Mouse (Mus musculus) midbrain, embryonic 14.5 days (tissue): ENCODE results near the gene Dhx29. TPM values are rescaled to one million over a fixed set of nuclear protein-coding genes. Genes with fewer than 3 reads are reported as not detected.

Experiments used
- ATAC-seq: fragments of 200-750 bp; cut with Nextera tagmentation; 2 replicates; pipeline ENCODE4 v1.8.0; 2017; ENCODE audit warnings: moderate number of reproducible peaks, moderate library complexity; ENCODE audit not compliant: low FRiP score, low TSS enrichment
- DNase-seq: peaks from one replicate; pipeline ENCODE4 v3.0.0-alpha.2; 2015
- H3K27ac ChIP-seq: fragments of 300-500 bp; sonication (generic); replicated peaks from 2 replicates; pipeline ENCODE4 v1.5.1; 2014; ENCODE audit warnings: mild to moderate bottlenecking, low read depth, low read length, moderate library complexity
- H3K27me3 ChIP-seq: fragments of 300-500 bp; sonication (generic); 2 replicates; pipeline ENCODE4 v1.6.1; 2014; ENCODE audit warnings: low read length, control low read depth, mixed read lengths; ENCODE audit not compliant: control insufficient read depth, insufficient read depth
- H3K36me3 ChIP-seq: fragments of 300-500 bp; sonication (generic); 2 replicates; pipeline ENCODE4 v1.6.1; 2014; ENCODE audit warnings: low read length, control low read depth; ENCODE audit not compliant: control insufficient read depth, insufficient read depth
- H3K4me1 ChIP-seq: fragments of 300-500 bp; sonication (generic); 2 replicates; pipeline ENCODE4 v1.6.1; 2014; ENCODE audit warnings: mild to moderate bottlenecking, antibody characterized with exemption, low read length, control low read depth; ENCODE audit not compliant: control insufficient read depth, insufficient read depth
- H3K4me2 ChIP-seq: fragments of 300-500 bp; sonication (generic); 2 replicates; pipeline ENCODE4 v1.6.1; 2014; ENCODE audit warnings: mild to moderate bottlenecking, low read length, moderate library complexity
- H3K4me3 ChIP-seq: fragments of 300-500 bp; sonication (generic); replicated peaks from 2 replicates; pipeline ENCODE4 v1.5.1; 2014; ENCODE audit warnings: low read depth, low read length
- H3K9ac ChIP-seq: fragments of 300-500 bp; sonication (generic); replicated peaks from 2 replicates; pipeline ENCODE4 v1.6.1; 2014; ENCODE audit warnings: mild to moderate bottlenecking, low read length, moderate library complexity
- H3K9me3 ChIP-seq: fragments of 300-500 bp; sonication (generic); 2 replicates; pipeline ENCODE4 v1.6.1; 2016; ENCODE audit warnings: low read length, control low read depth, mixed read lengths; ENCODE audit not compliant: control insufficient read depth
- WGBS: fragments of 180-500 bp; shearing (Covaris S2); extraction: QIAGEN DNeasy Blood & Tissue Kit; methylation state at CpG from one replicate; pipeline ENCODE4 v1.1.7; 2014; 5-methylcytosine and 5-hydroxymethylcytosine counted together
- polyA plus RNA-seq: library from polyadenylated mRNA; unstranded; fragments of >200 nt; fragmentation: Nextera tagmentation; extraction: Ambion mirVana; gene quantifications from 2 replicates; pipeline ENCODE4 v1.2.1, GENCODE M21; 2014

Dhx29 gene
- polyA plus RNA-seq, 1 experiment from 2014 or later, result 30.9 TPM

- ATAC-seq (no peak), DNase-seq (no peak)
Observed at GRCm38 (mm10) chr13:112964421-112964820, 37.2 kb downstream of the Dhx29 start.

DNA sequence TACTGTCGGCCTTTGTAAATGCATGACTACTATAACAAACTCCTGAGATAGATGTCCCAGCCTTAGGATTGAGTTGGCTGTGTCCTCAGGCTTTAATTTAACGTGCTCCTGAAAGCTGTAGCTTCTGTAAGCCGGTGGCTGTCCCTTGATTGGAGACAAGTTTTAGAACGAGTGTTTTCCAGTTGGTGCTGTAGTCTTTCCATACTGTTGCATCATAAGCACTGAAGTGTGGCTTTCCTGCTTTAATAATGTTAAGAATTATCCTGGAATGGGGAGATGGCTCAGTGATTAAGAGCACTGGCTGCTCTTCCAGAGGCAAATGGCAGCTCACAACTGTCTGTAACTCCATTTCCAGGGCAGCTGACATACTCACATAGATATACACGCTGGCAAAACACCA is 40.0 kb downstream of the Dhx29 start:
- Histone ChIP-seq H3K27me3 (no peaks in the 10 kb centered on the region), H3K27ac (no peak overlapping the region), H3K4me2 (no peak overlapping the region), H3K9ac (no peak overlapping the region), H3K36me3 (peaks cover 68% of the 10 kb centered on the region), H3K4me3 (no peak overlapping the region), H3K9me3 (no peaks in the 10 kb centered on the region), H3K4me1 (no peaks in the 10 kb centered on the region)
- 93% methylated on average over 5 of the region's 5 CpGs for WGBS
- no peak for DNase-seq
- no peak for ATAC-seq

More at GRCm38 (mm10) chr13:112964421-112964820, 37.2 kb downstream of the Dhx29 start:
- Histone ChIP-seq H3K36me3 (peaks cover 90% of the 10 kb centered on the region), H3K4me1 (no peaks in the 10 kb centered on the region), H3K4me2 (no peak overlapping the region), H3K4me3 (no peak overlapping the region), H3K27me3 (no peaks in the 10 kb centered on the region), H3K9me3 (no peaks in the 10 kb centered on the region), H3K9ac (no peak overlapping the region), H3K27ac (no peak overlapping the region)
- 92% methylated on average over 12 of the region's 12 CpGs for WGBS

GRCm38 (mm10) chr13:112976720-112977119 is 49.5 kb downstream of the Dhx29 start:
- Histone ChIP-seq H3K4me3 (no peak overlapping the region), H3K4me2 (no peak overlapping the region), H3K9ac (no peak overlapping the region), H3K36me3 (no peaks in the 10 kb centered on the region), H3K9me3 (no peaks in the 10 kb centered on the region), H3K4me1 (no peaks in the 10 kb centered on the region), H3K27me3 (no peaks in the 10 kb centered on the region), H3K27ac (no peak overlapping the region)
- 45% methylated on average over 10 of the region's 10 CpGs for WGBS
- ATAC-seq, result no peak
- DNase-seq, result no peak

GRCm38 (mm10) chr13:112985605-112986450 is 58.6 kb downstream of the Dhx29 start:
- ATAC-seq, result peak; percentile 46; the same call in 1 of the 2 replicates
- H3K27me3 ChIP-seq, result peaks cover 54% of the 10 kb centered on the region
- peak; percentile 55 for DNase-seq
- H3K36me3 ChIP-seq, result no peaks in the 10 kb centered on the region
- peak overlapping the region; percentile 98 for H3K4me2 ChIP-seq
- peak overlapping the region; percentile 51; the same call in 1 of the 2 replicates for H3K4me3 ChIP-seq
- no peaks in the 10 kb centered on the region for H3K9me3 ChIP-seq
- H3K9ac ChIP-seq, result no peak overlapping the region
- peaks cover 29% of the 10 kb centered on the region for H3K4me1 ChIP-seq
- no peak overlapping the region for H3K27ac ChIP-seq
- 4% methylated on average over 18 of the region's 18 CpGs for WGBS

GRCm38 (mm10) chr13:112986451-112986950 is 59.2 kb downstream of the Dhx29 start:
- Histone ChIP-seq H3K4me1 (peaks cover 29% of the 10 kb centered on the region), H3K9ac (no peak overlapping the region), H3K27me3 (peaks cover 60% of the 10 kb centered on the region), H3K36me3 (no peaks in the 10 kb centered on the region), H3K9me3 (no peaks in the 10 kb centered on the region), H3K4me2 (peak overlapping the region; percentile 98), H3K4me3 (peak overlapping the region; percentile 51), H3K27ac (no peak overlapping the region)
- under 1% methylated on average over 17 of the region's 17 CpGs for WGBS
- DNase-seq, result peak; percentile 35
- no peak for ATAC-seq

DNA sequence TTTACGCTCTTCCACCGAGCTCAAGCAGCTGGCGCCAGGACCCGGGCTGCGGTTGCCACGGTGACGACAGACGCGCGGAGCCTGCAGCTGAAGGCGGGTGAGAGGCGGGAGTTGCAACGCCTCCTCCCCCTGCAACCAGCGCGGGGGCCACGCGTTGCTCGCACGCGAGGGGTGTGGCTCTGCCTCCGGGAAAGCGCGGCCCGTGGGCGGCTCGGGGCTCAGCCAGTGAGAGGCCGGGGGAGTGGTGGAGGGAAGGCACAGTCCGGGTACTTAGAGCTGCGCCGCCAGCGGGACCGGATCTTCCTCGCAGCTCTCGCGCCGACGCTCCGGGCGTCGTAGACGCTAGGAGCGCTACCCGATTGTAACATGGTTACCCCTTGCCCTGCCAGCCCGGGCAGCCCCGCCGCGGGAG is 60.3 kb downstream of the Dhx29 start, which contains the start of gene Ccno:
Ccno (plus strand) TSS at position 271 of the 412 bp plus-strand sequence.
- Histone ChIP-seq H3K9me3 (no peaks in the 10 kb centered on the region), H3K4me3 (peak within 1 kb of the TSS; percentile 51), H3K4me1 (peaks cover 29% of the 10 kb centered on the region), H3K9ac (peak within 1 kb of the TSS; percentile 45), H3K27me3 (peaks cover 67% of the 10 kb centered on the region), H3K27ac (no peak within 1 kb of the TSS), H3K4me2 (peak within 1 kb of the TSS; percentile 98), H3K36me3 (no peaks in the 10 kb centered on the region)
- under 1% methylated on average over 47 of the region's 47 CpGs for WGBS
- peak; percentile 89 for ATAC-seq
- DNase-seq, result peak; percentile 93

- H3K4me3 ChIP-seq, result peak overlapping the region; percentile 51
- DNase-seq (peak; percentile 73), ATAC-seq (peak; percentile 39; the same call in 1 of the 2 replicates)
- H3K36me3 ChIP-seq, result no peaks in the 10 kb centered on the region
- peak overlapping the region; percentile 98 for H3K4me2 ChIP-seq
- peak overlapping the region; percentile 45 for H3K9ac ChIP-seq
- H3K27ac ChIP-seq, result no peak overlapping the region
- WGBS, result under 1% methylated on average over 39 of the region's 39 CpGs
- H3K4me1 ChIP-seq, result peaks cover 29% of the 10 kb centered on the region
- H3K27me3 ChIP-seq, result peaks cover 70% of the 10 kb centered on the region
- no peaks in the 10 kb centered on the region for H3K9me3 ChIP-seq
Observed at GRCm38 (mm10) chr13:112987991-112988390, 60.7 kb downstream of the Dhx29 start.

DNA sequence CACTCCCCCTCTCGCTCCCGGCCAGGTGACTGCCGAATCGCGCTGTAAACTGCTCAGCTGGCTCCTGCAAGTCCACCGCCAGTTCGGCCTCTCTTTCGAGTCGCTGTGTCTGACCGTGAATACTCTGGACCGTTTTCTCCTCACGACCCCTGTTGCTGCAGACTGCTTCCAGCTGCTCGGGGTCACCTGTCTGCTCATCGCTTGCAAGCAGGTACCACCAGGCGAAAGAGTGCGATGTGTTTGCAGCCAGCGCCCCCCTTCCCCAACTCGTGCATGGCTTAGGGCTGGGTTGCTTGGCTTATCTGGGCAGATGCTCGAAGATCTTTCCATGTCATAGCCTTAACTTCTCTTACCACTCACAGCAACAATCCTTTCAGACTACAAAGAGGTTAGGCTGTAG is 61.6 kb downstream of the Dhx29 start:
- no peak overlapping the region for H3K27ac ChIP-seq
- under 1% methylated on average over 19 of the region's 19 CpGs for WGBS
- peak overlapping the region; percentile 51 for H3K4me3 ChIP-seq
- no peak overlapping the region for H3K9ac ChIP-seq
- DNase-seq (peak; percentile 34), ATAC-seq (no peak)
- H3K36me3 ChIP-seq, result no peaks in the 10 kb centered on the region
- H3K4me1 ChIP-seq, result peaks cover 35% of the 10 kb centered on the region
- H3K9me3 ChIP-seq, result no peaks in the 10 kb centered on the region
- H3K4me2 ChIP-seq, result peak overlapping the region; percentile 98
- peaks cover 79% of the 10 kb centered on the region for H3K27me3 ChIP-seq
